26 mouse cellular contexts compared by ENCODE assay signal in genomic region chr14:119800856-119801255, GRCm38 (mm10).
DNase-seq lines count a peak whose midpoint lies in the region; ATAC-seq and TF ChIP-seq lines count a peak whose summit lies in the region.
"Had no signal": no experiment of that assay in that cellular context is flagged by ENCODE, and none has a peak within 500 bp of the region (broad histone marks: within the 10 kb centered on the region; RNA-seq: fewer than 3 reads in every experiment).

No protein-coding gene starts in this region.

- no peak overlapping the region for H3K4me2 ChIP-seq in forebrain, embryonic 14.5 days (ENCODE audit: low read length)
- H3K4me2 ChIP-seq in forebrain, postnatal 0 days (ENCODE audit: low read depth): no peak overlapping the region
- H3K4me2 ChIP-seq in midbrain, embryonic 14.5 days (ENCODE audit: low read length): no peak overlapping the region
- H3K4me2 ChIP-seq in midbrain, embryonic 16.5 days (ENCODE audit: low read length): no peak overlapping the region
- H3K4me2 ChIP-seq: embryonic facial prominence, embryonic 13.5 days; embryonic facial prominence, embryonic 15.5 days; forebrain, embryonic 15.5 days had no signal

- TF ChIP-seq CTCF in forebrain, postnatal 0 days (IDR thresholded peaks at IDR 0.05; ENCODE audit: low read depth): no peak

- H3K4me3 ChIP-seq in forebrain, embryonic 14.5 days (ENCODE audit: low read depth, low read length): no peak overlapping the region
- H3K4me3 ChIP-seq in forebrain, postnatal 0 days (ENCODE audit: low read depth, low read length): no peak overlapping the region
- H3K4me3 ChIP-seq in midbrain, embryonic 14.5 days (replicated peaks; ENCODE audit: low read depth, low read length): no peak overlapping the region
- no peak overlapping the region for H3K4me3 ChIP-seq in midbrain, embryonic 16.5 days (ENCODE audit: low read depth, low read length)
- H3K4me3 ChIP-seq: embryonic facial prominence, embryonic 13.5 days; embryonic facial prominence, embryonic 15.5 days; erythroblast, embryonic 14.5 days; forebrain, embryonic 10.5 days; forebrain, embryonic 15.5 days had no signal

- H3K9ac ChIP-seq in forebrain, embryonic 14.5 days (ENCODE audit: low read length): no peak overlapping the region
- H3K9ac ChIP-seq in forebrain, postnatal 0 days: no peak overlapping the region
- no peak overlapping the region for H3K9ac ChIP-seq in midbrain, embryonic 14.5 days (replicated peaks; ENCODE audit: low read length)
- H3K9ac ChIP-seq in midbrain, embryonic 16.5 days (ENCODE audit: low read depth, low read length): no peak overlapping the region
- H3K9ac ChIP-seq: embryonic facial prominence, embryonic 13.5 days; embryonic facial prominence, embryonic 15.5 days; forebrain, embryonic 15.5 days had no signal

- H3K36me3 ChIP-seq in forebrain, embryonic 14.5 days (ENCODE audit: control insufficient read depth, insufficient read depth, low read length): no peaks in the 10 kb centered on the region
- H3K36me3 ChIP-seq in forebrain, postnatal 0 days (ENCODE audit: insufficient read depth): no peaks in the 10 kb centered on the region
- H3K36me3 ChIP-seq in midbrain, embryonic 14.5 days (ENCODE audit: control insufficient read depth, insufficient read depth, low read length): no peaks in the 10 kb centered on the region
- no peaks in the 10 kb centered on the region for H3K36me3 ChIP-seq in midbrain, embryonic 16.5 days (ENCODE audit: control insufficient read depth, insufficient read depth, low read length)
- H3K36me3 ChIP-seq: embryonic facial prominence, embryonic 13.5 days; embryonic facial prominence, embryonic 15.5 days; forebrain, embryonic 10.5 days; forebrain, embryonic 15.5 days; G1E had no signal

- H3K27me3 ChIP-seq in forebrain, embryonic 14.5 days (replicated peaks; ENCODE audit: control insufficient read depth, insufficient read depth, low read length): no peaks in the 10 kb centered on the region
- no peaks in the 10 kb centered on the region for H3K27me3 ChIP-seq in forebrain, postnatal 0 days (ENCODE audit: insufficient read depth, low read length)
- no peaks in the 10 kb centered on the region for H3K27me3 ChIP-seq in midbrain, embryonic 14.5 days (ENCODE audit: control insufficient read depth, insufficient read depth, low read length)
- no peaks in the 10 kb centered on the region for H3K27me3 ChIP-seq in midbrain, embryonic 16.5 days (ENCODE audit: control insufficient read depth, insufficient read depth, low read depth, low read length)
- H3K27me3 ChIP-seq: CH12.LX; embryonic facial prominence, embryonic 13.5 days; embryonic facial prominence, embryonic 15.5 days; forebrain, embryonic 15.5 days had no signal

- 49% methylated on average over 11 of the region's 11 CpGs for WGBS in forebrain, embryonic 14.5 days
- WGBS in forebrain, postnatal 0 days: 57% methylated on average over 11 of the region's 11 CpGs
- WGBS in midbrain, embryonic 14.5 days: 83% methylated on average over 11 of the region's 11 CpGs
- 87% methylated on average over 11 of the region's 11 CpGs for WGBS in midbrain, embryonic 16.5 days

- ATAC-seq in forebrain, embryonic 14.5 days: no peak
- no peak; the same call in 1 of the 2 replicates for ATAC-seq in forebrain, postnatal 0 days
- no peak for ATAC-seq in midbrain, embryonic 14.5 days (ENCODE audit: low FRiP score, low TSS enrichment)
- ATAC-seq in midbrain, embryonic 16.5 days: no peak
- ATAC-seq: activated CD4-positive, CD25-positive, alpha-beta regulatory T cell, adult 4 months; CD4-positive, CD25-positive, alpha-beta regulatory T cell, adult 4 months; forebrain, embryonic 15.5 days; Patski had no signal

- 0 out of 2 replicates have a peak, but pooled peaks cover 2% of the 10 kb centered on the region for H3K4me1 ChIP-seq in forebrain, embryonic 14.5 days (ENCODE audit: control insufficient read depth, insufficient read depth, low read length)
- H3K4me1 ChIP-seq in forebrain, postnatal 0 days (ENCODE audit: insufficient read depth): no peaks in the 10 kb centered on the region
- H3K4me1 ChIP-seq in midbrain, embryonic 14.5 days (ENCODE audit: control insufficient read depth, insufficient read depth, low read length): no peaks in the 10 kb centered on the region
- H3K4me1 ChIP-seq in midbrain, embryonic 16.5 days (ENCODE audit: control insufficient read depth, insufficient read depth, low read length): peaks cover 4% of the 10 kb centered on the region; the same call in 1 of the 2 replicates
- H3K4me1 ChIP-seq: embryonic facial prominence, embryonic 15.5 days had no signal

- no peaks in the 10 kb centered on the region for H3K9me3 ChIP-seq in forebrain, embryonic 14.5 days (replicated peaks; ENCODE audit: control insufficient read depth, low read length)
- H3K9me3 ChIP-seq in forebrain, postnatal 0 days (ENCODE audit: low read length): no peaks in the 10 kb centered on the region
- H3K9me3 ChIP-seq in midbrain, embryonic 14.5 days (ENCODE audit: control insufficient read depth, low read length): no peaks in the 10 kb centered on the region
- H3K9me3 ChIP-seq in midbrain, embryonic 16.5 days (replicated peaks; ENCODE audit: control insufficient read depth, low read length, poor library complexity, severe bottlenecking): no peaks in the 10 kb centered on the region
- H3K9me3 ChIP-seq: embryonic facial prominence, embryonic 13.5 days; embryonic facial prominence, embryonic 15.5 days; forebrain, embryonic 10.5 days; forebrain, embryonic 15.5 days had no signal

- DNase-seq in embryo, embryonic 11 days: peak; percentile 10
- DNase-seq in embryo, embryonic 9.5 days (ENCODE audit: extremely low spot score): no peak
- DNase-seq in forebrain, embryonic 14.5 days (ENCODE audit: low spot score): peak; percentile 49
- DNase-seq in forebrain, postnatal 0 days: no peak
- DNase-seq in midbrain, embryonic 14.5 days: peak; percentile 12
- DNase-seq: adrenal gland, adult 8-10 months; adrenal gland, postnatal 14 days; adrenal gland, postnatal 36 days; B cell, adult 2 months; cerebellum, adult 11 months; cerebellum, adult 18-20 months; cerebellum, adult 8-10 months; cerebellum, adult 9-11 months; cerebellum, postnatal 14 days; cerebellum, postnatal 36 days had no signal

- no peak overlapping the region for H3K27ac ChIP-seq in forebrain, embryonic 14.5 days (ENCODE audit: low read depth, low read length)
- H3K27ac ChIP-seq in forebrain, postnatal 0 days (ENCODE audit: low read depth, low read length): no peak overlapping the region
- H3K27ac ChIP-seq in midbrain, embryonic 14.5 days (replicated peaks; ENCODE audit: low read depth, low read length): no peak overlapping the region
- H3K27ac ChIP-seq in midbrain, embryonic 16.5 days (ENCODE audit: low read length): no peak overlapping the region
- H3K27ac ChIP-seq: embryonic facial prominence, embryonic 13.5 days; embryonic facial prominence, embryonic 15.5 days; forebrain, embryonic 10.5 days; forebrain, embryonic 15.5 days had no signal

Comparison
In these comparisons a context has a peak if more than half of its experiments do, and no peak if none do; other contexts are left out.
1. DNase-seq: peak in embryo, embryonic 11 days (single experiment), forebrain, embryonic 14.5 days (single experiment) and midbrain, embryonic 14.5 days (single experiment); none in embryo, embryonic 9.5 days (single experiment) and forebrain, postnatal 0 days (single experiment).